Mouse (Mus musculus): ENCODE data around the gene Rnf19b.

GRCm38 (mm10) chr4:129129387-129129786 is 71.3 kb downstream of the Rnf19b start:
- TF ChIP-seq POLR2A (IDR thresholded peaks at IDR 0.05; ENCODE audit: borderline replicate concordance, extremely low read depth, low read depth, low read length) (no peak), CTCF (IDR thresholded peaks at IDR 0.05; ENCODE audit: insufficient read depth, low read length) (no peak)
